Mouse (Mus musculus) heart, postnatal 36 days (tissue): Measurements from ENCODE around the gene Rpl36a. TPM values are rescaled to one million over a fixed set of nuclear protein-coding genes. Genes with fewer than 3 reads are reported as not detected.
"Not testable (repeated sequence)": the region's sequence is repeated elsewhere in the genome, so short reads cannot be mapped to it uniquely, and the experiment has no call there.

ENCODE experiments used
- DNase-seq, 2 experiments: peaks; one replicate each; pipeline ENCODE4 v3.0.0; 2021 to 2022
- intact Hi-C: fragments of 180-260 bp; cut with DNase I; formaldehyde crosslinking; loops from one replicate; pipeline ENCODE4 v1.15.1; 2025
- total RNA-seq, 2 experiments: library from RNA; stranded (reverse); gene quantifications; 2 replicates each; pipeline ENCODE4 v1.2.3; 2021

Gene Rpl36a
- 100 to 1,000 TPM in 1 of 2 experiments, 10 to 100 TPM in 1; 99.3 to 127 TPM for total RNA-seq

DNA sequence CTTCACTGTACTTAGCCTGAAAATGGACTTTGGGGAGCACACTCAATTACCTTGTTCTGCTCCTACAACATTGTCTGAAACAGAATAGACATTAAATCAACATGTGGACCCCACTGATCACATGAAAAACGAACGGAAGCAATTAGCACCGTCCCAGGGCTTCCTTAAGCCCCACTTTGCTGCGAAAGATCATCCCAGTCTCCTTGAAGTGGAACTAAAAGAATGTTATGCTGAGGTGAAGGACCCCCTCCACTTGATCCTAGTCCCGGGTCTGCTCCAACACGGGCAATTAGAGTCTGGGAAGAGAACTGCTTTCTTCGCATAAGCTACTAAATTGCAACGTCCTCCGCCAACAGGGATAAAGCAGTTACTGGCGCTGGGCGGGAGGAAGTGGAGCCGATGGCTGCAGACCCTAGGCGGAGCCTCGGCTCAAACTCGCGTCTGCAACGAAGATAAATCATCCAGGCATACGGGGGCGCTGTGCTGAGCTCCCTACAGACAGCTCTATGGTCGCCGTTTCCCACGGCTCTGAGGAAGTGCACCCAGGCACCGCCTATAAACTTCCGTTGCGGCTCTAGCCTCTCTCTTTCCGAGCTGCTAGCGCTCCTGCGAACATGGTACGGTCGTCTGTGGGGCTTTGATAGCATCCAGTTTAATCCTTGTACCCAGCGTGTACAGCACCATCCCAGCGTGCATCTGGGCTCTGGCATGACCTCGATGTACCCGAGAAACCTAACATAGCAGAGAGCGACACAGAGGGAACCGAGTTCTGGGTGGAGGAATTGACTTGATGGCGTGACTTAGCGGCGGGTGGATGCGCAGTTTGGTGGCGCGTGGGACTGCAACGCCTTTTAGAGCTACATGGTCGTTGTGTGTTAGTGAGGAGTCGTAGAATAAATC, at the start of gene Rpl36a:
Gene Rpl36a (plus strand): TSS at position 552 of the 900 bp plus-strand sequence.
- intact Hi-C loops: loop anchor here (5.0 kb wide), 1 partner anchor 43 kb away; the partner anchor contains the start of gene Timm8a1
- DNase-seq: peak; percentile 86 to 88

DNA sequence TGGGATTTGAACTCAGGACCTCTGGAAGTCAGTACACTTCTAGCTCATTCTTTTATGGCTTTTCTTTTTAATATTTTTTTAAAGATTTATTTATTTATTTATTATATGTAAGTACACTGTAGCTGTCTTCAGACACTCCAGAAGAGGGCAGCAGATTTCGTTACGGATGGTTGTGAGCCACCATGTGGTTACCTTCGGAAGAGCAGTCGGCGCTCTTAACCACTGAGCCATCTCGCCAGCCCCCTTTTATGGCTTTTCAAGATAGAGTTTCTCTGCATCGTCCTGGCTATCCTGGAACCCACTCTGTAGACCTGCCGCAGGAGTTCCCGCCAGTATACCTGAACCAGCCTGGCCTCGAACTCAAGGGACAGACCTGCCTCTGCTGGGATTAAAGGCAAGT, 45.7 kb upstream of the Rpl36a start:
- not testable (repeated sequence) for DNase-seq

DNA sequence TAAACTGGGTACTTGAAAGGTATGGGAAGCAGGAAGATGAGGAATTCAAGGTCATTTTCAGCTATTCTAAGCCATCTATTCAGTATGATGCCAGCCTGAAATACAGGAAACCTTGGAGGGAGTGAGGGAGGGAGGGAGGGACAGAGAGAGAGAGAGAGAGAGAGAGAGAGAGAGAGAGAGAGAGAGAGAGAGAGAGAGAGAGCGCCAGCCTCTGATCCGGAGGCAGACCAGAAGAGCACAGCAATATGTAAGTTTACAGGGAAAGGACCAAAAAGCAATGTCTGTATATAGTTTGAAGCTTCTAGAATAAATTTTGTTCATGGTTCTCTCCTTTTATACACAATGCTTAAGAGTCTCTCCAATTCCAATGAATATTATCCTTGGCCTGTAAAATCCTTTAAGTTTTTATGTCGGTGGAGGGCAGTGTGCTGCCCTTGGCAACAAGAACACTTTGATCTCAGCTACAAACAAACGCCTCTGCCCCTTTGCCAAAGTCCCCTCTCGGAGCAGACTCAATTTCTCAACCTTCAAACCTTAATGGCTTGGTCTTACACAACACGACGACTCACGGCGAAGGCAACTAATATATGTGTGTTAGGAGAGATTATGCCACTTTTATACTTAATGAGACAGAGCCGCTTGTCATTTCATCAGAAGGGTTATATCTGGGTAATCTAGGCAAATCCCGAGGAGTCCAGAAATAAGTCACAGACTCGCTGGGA, 44.9 kb upstream of the Rpl36a start:
- intact Hi-C loops: loop anchor here (5.0 kb wide), 1 partner anchor 47 kb away; the partner anchor contains the start of gene Rpl36a

More for the DNA sequence above, 45.7 kb upstream of the Rpl36a start:
- intact Hi-C loops: loop anchor here (5.0 kb wide), 1 partner anchor 48 kb away; the partner anchor contains the start of gene Rpl36a

DNA sequence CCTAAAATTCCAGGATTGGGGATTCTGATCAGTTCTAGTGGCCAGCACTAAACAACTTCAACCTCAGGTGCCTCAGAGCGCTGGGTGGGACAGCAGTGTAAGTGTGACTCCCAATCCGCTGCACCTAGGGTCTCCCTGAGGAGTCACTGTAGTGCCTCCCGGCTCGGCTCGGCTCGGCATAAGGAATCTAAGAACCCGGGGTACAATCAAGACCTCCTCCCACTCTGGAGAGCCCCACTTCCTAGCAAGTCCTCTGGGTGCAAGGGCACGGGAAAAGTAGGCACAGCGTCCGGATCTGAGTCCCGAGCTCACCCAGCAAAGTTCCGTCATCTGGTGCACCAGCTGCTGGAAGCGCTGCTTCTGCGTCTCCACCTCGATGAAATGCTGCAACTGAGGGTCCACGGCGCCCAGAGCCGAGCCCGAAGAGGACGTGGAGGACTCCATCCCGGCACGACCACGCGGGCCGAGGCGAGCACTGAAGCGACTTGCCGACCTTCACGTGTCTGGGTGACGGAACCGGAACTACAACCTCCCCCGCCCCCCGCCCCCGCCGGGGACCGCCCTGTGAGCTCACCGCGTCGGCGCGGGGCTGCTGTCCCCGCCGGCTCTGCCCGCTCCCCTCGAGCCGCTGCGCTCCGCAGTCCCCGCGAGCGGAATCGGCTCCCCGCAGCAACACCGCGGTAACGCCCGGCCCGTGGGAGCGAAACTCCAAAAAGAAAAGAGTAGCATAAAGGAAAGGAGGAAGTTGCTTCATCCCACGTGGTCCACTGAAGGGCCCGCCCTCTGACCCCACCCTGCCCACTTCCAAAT, 44.1 kb upstream of the Rpl36a start, which contains the start of gene Timm8a1:
Gene Timm8a1 (minus strand): TSS at position 721 of the 810 bp plus-strand sequence.
- intact Hi-C loops: loop anchor here (5.0 kb wide), 1 partner anchor 46 kb away; the partner anchor contains the start of gene Rpl36a
- DNase-seq: peak; percentile 52 to 77

More for the DNA sequence above, 44.9 kb upstream of the Rpl36a start:
- peak in 1 of 2 experiments; percentile 1 for DNase-seq

DNA sequence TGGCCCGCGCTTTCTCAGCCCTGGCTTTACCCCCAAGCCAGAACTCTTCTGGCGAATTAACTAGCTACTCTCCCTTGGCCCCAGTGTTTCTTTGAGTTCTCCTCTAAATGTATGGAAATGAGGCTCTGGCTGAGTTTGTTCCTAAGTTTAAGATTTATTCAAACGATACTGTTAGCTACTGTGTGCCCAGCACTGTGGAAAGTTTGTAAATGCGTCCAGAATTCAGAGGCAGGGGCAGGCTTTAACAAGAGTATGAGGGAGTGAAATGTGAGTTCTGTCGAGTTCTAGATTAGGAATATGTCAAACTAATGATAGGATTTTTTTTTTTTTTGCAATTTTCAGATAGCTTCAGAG, 43.5 kb upstream of the Rpl36a start:
- no peak for DNase-seq
- intact Hi-C loops: loop anchor here (5.0 kb wide), 1 partner anchor 45 kb away; the partner anchor contains the start of gene Rpl36a

DNA sequence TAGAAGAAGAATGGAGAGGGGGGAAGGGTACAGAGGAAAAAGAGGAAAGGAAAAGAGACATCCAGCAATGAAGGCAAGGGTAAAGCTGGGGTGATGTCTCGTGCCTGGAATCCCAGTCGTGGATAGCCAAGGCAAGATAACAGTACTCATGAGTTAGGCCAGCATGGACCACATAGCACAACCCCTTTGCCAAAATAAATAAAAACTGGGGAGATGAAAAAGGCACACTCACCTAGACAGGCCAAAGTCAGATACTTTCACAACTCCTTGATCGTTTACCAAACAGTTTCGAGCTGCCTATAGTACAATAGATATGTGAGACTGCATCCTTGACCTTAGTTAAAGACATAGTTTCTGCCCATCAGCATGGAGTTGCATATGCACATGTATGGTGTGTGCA, 38.1 kb upstream of the Rpl36a start:
- intact Hi-C loops: no loop called here
- DNase-seq: no peak

DNA sequence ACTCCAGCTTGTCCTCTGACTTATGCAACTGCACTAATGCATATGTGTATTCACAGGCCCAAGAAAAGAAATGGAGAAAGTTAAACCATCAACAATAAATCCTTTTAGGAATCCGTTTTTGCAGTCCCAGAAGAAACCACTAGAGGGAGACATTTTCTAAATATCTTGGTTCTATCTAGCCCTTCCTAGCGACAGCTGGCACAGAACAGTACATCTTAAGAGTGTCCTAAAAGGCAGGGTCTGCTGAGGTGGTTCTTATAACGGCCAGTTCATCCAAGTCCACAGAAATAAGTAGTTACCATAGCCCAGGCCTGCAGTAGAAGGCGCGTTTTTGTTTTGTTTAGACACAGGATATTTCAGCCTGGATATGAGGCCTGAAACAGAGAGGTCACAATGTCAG, 34.6 kb upstream of the Rpl36a start:
- peak in 1 of 2 experiments; percentile 10 for DNase-seq

DNA sequence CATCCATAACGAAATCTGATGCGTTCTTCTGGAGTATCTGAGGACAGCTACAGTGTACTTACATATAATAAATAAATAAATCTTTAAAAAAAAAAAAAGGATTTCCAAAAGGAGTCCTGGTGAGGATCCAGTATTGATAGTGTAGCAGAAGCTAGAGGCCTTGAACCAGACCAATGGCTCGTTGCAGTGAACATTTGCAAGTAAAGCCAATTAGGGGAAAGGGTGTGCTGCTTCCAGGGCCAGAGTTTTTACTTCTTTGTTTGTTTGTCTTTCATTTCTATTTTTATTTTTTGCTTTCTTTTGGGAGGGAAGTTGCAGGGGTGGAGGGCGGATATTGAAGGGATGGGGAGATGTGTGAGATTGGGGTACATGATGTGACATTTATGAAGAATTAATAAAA, 32.1 kb upstream of the Rpl36a start:
- DNase-seq: no peak
- intact Hi-C loops: no loop called here

More for the DNA sequence above, 34.6 kb upstream of the Rpl36a start:
- intact Hi-C loops: no loop called here

DNA sequence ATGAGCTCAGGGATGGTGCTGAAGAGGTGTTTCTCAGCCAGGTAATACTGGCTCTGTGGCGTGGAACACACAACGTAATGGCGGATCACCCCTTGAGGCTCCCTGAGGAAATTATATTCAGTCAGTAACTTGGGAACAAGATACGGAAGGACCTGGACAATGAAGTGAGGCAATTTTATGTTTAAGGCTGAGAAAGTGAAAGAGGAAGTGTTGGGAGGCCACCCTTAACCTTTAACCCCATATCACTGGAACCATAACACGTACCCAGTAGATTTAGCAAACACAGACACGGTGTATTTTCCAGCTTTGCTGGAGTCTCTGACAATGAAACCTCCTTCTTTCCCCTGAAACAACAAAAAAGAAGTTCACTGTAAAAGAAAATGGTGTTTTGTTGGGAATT, 31.0 kb upstream of the Rpl36a start:
- DNase-seq: no peak
- intact Hi-C loops: no loop called here

DNA sequence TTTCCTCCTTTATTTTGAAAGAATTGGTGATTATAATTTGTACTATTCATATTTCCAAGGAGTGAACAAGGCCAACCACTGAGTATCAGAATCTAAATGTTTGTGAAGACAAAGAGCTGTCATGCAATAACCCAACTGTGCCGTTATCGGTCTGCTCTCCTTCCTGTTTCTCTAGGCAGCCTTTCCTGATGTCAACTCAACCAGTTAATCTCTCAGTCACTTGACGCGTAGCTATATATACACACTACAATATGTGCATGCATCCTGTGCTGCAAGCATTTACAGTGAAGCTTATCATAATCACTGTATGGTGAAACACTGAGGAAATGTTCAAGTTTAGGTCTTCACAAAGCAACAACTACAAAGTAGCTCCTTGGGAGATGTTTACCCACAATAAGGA, 21.1 kb upstream of the Rpl36a start:
- DNase-seq: no peak
- intact Hi-C loops: no loop called here

DNA sequence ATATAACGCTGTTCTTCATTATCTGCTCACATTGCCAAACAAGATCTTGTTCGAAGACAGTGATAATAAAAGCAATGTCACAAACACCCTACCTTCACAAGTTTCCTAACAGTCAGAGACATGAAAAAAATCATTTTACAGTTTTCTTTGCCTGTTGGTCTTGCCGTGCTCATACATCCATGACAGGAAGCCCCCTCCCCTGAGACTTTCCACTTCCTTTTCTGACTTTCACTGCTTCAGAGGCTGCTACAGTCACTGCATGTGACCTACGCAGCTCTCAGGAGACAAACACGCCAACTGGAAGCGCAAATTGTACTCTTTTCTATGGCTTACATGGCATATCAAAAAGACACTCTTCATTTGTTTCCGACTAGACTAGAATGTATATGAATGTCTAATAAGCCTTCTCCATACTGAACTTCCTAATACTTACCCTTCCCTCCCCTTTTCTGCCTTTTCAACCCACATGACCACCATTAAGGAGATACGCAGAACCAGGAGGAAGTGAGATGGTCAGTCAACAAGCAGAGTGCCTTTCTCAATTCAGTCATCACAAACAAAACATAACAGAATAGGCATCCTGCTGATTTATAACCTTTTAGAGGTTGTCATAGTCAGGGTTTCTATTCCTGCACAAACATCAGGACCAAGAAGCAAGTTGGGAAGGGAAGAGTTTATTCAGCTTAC, 18.8 kb upstream of the Rpl36a start:
- intact Hi-C loops: no loop called here
- no peak for DNase-seq

DNA sequence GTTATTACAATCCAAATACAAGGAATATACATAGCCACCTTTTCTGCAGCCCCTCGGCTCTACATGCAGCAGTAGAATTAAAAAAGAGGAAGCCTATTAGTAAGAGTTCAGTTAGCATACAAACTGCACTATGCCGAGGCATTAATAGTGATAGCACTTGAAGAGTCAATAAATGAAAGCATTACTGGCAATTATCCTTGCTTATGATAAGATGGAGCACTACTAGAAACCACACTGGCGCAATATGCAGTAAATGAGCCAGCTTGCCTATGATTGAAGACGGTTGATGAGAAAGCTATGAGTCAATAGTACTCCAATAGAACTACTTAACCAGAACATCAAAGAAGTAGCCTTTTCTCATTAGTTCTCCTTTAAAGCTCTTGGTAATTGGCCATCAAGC, 7.6 kb upstream of the Rpl36a start:
- no peak for DNase-seq
- intact Hi-C loops: no loop called here

DNA sequence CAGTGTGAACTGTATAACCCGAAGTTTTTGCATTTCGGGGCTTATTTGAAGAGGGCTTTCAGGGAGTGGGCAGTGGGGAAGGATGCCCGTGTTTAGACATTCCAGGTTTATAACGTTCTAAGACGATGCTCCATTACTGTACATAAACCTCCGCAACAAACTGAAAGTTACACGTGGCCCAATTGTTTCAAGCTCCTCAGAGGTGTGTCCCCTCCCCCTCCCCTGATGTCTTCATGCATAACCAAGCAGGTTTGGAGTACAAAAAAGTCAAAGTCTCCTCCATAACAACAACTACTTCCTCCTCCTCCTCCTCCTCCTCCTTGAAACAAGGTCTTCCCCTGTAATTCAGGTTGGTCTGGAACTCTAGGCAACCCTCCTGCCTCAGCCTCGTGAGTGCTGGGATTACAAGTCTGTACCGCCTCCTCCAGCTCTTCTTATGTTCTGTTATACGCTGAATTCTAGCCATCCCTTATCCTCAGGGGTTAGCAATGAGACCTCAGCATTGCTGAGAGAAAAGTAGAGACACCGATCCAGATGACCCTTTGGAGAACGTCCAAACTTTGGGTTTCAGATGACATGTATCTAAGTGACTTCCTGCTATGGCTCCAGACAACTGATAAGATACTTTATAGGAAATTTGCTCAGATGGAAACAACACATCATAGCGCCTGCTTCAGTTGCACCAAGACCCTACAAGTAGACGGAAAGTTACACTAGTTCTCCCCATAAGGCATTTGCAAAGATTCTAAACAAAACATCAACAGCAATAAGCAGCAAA, 4.7 kb upstream of the Rpl36a start:
- intact Hi-C loops: no loop called here
- no peak for DNase-seq

DNA sequence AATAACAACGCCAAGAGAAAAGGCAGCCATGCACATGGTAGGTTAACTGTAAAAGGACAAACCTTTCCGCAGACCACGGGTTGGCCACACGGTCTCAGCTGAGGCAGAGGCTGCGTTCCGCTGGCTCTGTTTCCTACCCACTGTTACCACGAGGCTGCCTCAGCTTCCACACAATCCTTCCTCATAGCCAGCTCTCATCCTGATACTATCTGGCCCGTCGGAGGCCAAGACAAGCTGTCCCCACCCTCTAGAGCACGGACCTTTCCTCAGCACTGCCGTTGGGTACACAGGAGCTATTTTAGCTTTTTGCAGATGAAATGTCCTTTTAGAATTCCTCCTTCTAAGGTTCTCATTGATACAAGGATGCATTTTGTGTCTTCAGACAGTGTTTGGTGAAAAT, 3.2 kb upstream of the Rpl36a start:
- intact Hi-C loops: no loop called here
- DNase-seq: no peak

DNA sequence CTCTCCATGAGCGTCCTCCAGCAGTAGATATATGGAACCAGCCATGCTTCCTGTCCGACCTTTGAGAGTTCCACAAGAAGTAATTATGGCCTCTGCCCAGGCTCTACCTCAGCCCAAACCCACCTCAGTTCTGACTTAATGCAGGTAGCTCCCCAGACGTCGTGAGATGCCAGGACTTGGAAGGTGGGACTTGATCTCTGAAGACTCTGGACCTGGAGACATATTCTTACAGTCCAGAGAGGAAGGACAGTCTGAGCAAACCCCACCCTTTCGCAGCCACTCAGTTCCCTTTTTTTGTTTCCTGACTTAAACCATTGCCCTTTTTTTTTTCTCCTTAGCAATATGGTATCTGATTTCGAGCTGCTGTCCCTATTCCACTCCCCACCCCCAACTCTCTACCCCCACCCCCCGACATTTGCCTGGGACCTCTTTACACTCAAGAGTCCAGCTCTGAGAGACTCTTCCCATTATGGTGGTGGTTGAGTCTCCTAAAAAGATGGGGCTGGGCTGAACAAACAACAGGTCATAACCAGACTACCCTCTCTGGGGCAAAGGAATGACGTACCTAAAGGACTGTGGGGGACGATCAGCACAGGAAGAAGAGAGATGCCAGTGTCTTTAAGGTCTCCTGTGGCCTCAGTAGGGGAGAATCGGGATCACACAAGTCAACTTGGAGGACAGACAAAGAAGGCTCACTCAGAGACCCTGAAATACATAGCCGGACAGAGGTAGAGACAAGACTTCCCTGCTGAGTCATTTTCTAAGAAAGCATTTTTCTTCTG, 2.4 kb upstream of the Rpl36a start, which contains the start of gene Btk:
Gene Btk (minus strand): TSS at position 683 of the 782 bp plus-strand sequence.
- no peak for DNase-seq

DNA sequence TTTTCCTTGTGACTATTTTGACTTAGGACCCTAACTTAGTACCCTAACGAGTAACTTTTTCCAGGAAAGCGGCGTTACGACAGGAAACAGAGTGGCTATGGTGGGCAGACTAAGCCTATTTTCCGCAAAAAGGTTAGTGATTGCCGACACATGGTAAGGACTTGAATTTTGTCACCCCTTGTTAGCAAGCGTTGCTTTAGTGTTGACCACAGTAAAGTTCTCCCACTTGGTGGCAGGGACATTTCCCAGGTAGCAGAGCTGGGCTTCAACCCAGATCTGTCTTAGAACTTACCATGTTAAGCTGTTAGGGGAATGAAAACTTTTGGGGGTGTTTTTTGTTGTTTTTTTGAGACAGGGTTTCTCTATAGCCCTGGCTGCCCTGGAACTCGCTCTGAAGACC, 993 bp downstream of the Rpl36a start:
- intact Hi-C loops: loop anchor here (5.0 kb wide), 1 partner anchor 44 kb away; the partner anchor contains the start of gene Timm8a1

More for the DNA sequence above, 2.4 kb upstream of the Rpl36a start, which contains the start of gene Btk:
- intact Hi-C loops: no loop called here

DNA sequence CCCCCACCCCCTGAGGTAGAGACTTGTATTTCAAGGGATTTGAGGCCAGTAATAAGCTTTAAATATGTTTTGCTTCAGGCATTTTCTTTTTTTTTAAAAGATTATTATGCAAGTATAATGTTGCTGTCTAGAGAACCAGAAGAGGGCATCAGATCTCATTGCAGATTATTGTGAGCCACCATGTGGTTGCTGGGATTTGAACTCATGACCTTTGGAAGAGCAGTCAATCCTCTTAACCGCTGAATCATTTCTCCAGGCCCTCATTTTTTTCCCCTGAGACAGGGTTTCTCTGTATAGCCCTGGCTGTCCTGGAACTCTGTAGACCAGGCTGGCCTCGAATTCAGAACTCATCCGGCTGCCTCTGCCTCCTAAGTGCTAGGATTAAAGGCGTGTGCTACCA, 2.8 kb downstream of the Rpl36a start:
- no peak for DNase-seq
- intact Hi-C loops: loop anchor here (5.0 kb wide), 1 partner anchor 46 kb away; the partner anchor contains the start of gene Timm8a1

More for the DNA sequence above, 993 bp downstream of the Rpl36a start:
- DNase-seq: no peak

DNA sequence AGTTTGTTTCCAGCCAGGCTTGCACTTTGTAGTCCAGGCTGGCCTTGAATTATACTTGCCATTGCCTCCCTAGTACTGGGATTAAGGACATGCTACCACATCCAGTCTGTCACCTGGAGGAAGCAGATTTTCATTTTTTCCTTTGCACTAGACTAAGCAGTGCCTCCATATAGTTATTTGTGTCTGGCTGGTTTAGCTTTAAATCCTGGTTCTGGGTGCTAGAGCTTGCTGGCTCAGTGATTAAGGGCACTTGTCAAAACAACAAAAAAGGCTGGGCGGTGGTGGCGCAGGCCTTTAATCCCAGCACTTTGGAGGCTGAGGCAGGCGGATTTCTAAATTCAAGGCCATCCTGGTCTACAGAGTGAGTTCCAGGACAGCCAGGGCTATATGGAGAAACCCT, 3.5 kb downstream of the Rpl36a start:
- intact Hi-C loops: loop anchor here (5.0 kb wide), 1 partner anchor 47 kb away; the partner anchor contains the start of gene Timm8a1
- no peak for DNase-seq
